Mouse (Mus musculus) heart, postnatal 4 days (tissue): Measurements from ENCODE around the gene Myt1l. TPM values are rescaled to one million over a fixed set of nuclear protein-coding genes. Genes with fewer than 3 reads are reported as not detected.

Experiments
- DNase-seq: peaks from one replicate; pipeline ENCODE4 v3.0.0; 2021
- total RNA-seq, 2 experiments: library from RNA; stranded (reverse); gene quantifications; 2 replicates each; pipeline ENCODE4 v1.2.3; 2021

Myt1l gene
- total RNA-seq, 2 experiments from 2014 or later, result 0.05 to 0.21 TPM

- DNase-seq, result no peak
Measured at GRCm38 (mm10) chr12:29657870-29658269, 129.7 kb downstream of the Myt1l start.

GRCm38 (mm10) chr12:29671984-29672383 lies 143.8 kb downstream of the Myt1l start:
- no peak for DNase-seq

- DNase-seq, result peak; percentile 74
Measured at GRCm38 (mm10) chr12:29675594-29676362, 147.6 kb downstream of the Myt1l start.

DNA sequence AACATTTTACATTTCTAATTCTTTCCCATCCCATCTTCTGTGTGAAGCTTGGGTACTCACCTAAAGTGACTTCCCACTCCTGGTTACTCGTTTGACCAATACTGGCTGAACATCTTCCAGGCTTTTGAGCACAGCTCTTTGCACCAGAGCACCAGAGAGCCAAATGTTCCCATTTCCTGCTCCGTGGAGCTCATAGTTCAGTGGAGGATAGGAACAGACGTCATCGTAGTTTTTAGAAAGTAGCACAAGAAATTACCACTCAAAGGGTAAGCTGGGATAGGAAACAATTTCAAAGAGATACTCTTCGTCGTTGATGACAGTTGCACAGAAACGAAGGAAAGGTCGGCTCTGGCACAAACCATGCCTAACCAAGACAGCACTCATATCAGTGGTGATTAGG lies 154.2 kb downstream of the Myt1l start:
- no peak for DNase-seq

DNA sequence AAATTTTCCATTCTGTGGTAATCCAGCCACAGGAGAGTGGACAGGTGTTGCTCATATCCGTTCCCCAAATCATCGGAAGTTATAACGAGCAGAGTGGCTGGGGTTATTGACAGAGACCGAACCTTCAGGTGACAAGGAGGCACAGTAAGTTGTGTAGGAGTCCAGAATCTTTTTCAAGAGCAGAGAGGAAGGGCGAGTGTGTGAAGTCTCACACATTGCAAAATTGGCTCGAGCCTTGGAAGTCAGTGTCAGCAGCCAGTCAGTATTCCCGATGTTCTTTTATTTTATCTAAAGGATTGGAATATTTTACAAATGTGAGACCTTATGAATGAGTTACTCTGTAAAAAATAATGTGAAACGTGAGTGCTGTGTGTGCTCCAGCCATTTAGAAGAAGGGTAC lies 154.8 kb downstream of the Myt1l start:
- DNase-seq, result no peak

DNA sequence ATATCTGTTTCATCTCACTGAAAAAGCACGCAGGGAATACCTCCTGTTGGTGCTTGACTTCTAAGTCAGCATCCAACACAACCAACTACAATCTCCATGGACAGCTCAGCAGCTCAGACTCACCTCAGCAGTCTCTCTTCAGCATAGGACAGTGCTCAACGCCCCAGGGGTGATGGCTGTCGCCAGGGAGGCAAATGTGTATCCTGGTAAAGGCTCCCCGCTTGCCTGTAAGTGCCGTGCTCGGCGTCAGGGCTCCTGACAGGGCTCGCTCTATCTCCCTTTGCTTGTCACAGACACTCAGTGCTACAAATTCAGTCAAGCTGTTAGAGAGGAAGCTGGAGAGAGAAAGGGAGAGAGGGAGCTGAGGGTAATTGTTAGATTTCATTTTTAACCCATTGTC lies 158.1 kb downstream of the Myt1l start:
- DNase-seq, result no peak

- no peak for DNase-seq
Measured at GRCm38 (mm10) chr12:29691566-29691965, 163.4 kb downstream of the Myt1l start.

- DNase-seq, result peak; percentile 25
Measured at GRCm38 (mm10) chr12:29695194-29695593, 167.0 kb downstream of the Myt1l start.

- DNase-seq, result peak; percentile 21
Measured at GRCm38 (mm10) chr12:29697526-29698500, 169.6 kb downstream of the Myt1l start.

DNA sequence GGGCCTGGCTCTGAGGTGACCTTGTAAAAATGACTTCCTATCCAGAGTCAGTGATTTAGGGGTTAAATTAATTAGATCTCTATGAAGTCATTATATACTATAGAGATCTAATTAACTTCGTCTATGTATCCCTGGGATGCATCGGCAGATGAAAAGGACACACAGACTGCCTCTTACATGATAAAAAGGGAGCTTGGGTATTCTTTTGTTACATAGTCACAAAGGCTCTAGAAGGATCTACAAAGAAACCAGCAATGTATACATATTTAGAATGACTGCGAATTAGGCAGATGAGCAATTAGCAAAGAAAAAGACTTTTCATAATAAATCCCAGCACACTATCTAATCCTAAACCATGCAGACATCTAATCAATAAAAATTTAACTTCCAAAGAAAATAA lies 170.4 kb downstream of the Myt1l start:
- no peak for DNase-seq

DNA sequence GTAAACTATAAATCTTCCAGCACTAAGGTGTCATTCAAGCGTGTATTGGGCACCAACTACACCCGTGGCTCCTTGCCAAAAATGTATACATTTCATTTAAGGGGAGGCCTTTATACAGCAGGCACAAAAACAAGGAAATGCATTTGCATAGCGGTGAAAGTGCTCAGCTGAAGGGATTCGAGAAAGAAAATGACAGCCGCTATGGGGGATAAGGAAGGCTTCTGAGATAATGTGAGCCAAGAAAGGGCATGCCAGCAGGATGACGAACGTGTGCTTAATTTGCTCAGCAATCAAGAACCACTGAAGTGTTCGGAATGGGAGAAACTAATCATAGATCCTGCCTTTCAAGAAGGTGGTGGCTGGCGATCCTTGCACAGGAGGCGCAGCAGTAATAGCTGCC lies 170.8 kb downstream of the Myt1l start:
- DNase-seq, result no peak

DNA sequence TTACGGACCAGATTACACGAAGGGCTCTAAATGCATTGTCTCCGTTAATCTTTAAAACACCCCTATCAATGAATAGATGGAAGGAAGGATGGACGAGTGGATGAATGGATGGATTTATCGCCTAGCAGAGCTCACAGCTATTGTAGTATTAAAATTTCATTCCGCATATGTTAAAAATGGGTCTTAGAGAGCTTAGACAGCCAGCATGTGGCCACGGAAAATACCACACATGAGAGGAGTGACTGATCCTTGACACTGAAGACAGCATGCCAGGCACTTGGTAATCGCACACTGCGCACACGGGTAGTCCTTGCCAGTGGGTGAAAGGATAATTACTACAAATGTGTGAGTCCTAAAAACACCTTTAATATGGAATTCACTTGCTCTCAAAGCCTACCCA lies 171.2 kb downstream of the Myt1l start:
- no peak for DNase-seq

DNA sequence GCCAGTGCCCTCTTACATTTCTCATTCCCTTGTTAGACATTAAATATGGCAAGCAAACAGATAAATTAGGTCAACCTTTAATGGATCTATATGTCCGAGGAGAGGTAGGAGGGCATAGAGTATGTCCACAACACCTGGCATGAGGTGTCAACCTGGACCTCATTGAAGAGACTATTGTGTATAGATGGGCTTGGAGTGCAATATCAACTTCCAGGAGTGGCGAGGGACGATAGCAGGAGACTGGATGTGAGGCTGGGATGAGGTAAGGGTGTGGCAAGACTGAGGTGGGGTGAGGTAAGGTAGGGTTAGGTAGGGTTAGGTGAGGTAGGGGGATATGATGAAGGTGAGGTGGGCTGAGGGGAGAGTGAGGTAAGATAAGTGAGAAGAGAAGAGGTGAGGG lies 171.8 kb downstream of the Myt1l start:
- no peak for DNase-seq

GRCm38 (mm10) chr12:29701076-29701475 lies 172.9 kb downstream of the Myt1l start:
- DNase-seq, result no peak

DNA sequence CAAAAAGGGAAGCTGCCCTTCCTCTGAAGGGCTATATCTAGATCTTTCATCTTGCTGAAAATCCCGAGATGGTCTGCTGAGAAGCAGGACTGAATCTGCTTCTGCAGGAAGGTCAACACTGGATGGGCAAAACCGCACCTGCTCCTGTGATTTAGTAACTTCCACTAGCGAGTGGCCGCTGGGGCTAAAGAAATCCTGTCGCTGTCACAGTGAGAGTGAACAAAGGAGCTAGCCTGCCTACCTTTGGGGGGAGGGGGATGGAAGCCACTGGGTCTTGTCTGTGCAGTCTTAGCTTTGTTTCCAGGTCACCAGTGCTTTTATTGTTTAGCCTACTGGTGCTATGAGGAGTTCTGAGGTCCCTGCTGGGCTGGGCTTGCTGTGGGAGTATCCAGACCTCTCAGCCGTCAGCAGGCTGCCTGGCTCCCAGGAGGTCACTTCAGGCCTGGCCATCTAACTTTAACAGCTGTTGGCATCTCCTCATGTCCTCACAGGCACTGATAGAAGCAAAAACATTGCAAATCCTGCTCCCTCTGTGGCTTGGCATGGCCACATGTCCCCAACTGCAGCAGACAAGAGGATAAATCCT lies 173.6 kb downstream of the Myt1l start:
- peak; percentile 51 for DNase-seq

DNA sequence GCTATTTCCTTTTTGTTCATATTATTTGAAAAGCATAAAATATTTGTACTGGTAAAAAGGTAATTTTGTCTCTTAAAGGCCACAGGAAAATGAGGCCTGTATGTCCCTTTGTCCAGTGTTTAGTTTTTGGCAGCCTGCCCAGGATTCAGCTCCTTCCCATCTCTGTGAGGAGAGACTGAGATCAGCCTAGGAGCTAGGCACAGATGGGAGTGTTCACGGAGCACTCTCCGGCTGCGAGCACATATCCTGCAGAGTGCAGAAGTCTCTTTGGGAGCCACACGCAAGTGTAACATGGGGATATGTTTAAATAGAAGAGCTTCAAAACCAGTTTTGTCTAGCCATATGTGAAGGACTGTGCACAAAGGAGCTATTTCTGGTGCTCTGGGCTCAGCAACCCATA lies 174.4 kb downstream of the Myt1l start:
- peak; percentile 75 for DNase-seq

DNA sequence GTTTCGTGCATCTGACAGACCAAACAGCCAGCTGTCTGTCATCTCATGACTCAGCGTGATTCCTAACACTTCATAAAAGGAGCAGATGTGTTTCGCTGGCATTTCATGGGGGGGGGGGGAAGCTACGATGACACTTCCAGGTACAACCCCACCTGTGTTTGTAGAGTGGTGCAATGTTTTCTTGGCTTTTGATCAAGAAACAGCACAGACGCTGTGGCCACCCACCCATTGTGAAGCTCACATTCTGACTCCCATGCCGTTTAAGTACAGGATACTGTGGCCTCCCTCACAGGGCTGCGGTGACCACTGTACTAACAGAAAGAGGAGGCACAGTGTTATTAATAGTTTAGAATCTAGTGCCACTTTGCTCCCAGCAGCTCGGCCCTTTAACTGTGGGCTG lies 175.4 kb downstream of the Myt1l start:
- no peak for DNase-seq

GRCm38 (mm10) chr12:29707094-29707493 lies 178.9 kb downstream of the Myt1l start:
- DNase-seq, result no peak

GRCm38 (mm10) chr12:29708166-29708565 lies 180.0 kb downstream of the Myt1l start:
- no peak for DNase-seq

DNA sequence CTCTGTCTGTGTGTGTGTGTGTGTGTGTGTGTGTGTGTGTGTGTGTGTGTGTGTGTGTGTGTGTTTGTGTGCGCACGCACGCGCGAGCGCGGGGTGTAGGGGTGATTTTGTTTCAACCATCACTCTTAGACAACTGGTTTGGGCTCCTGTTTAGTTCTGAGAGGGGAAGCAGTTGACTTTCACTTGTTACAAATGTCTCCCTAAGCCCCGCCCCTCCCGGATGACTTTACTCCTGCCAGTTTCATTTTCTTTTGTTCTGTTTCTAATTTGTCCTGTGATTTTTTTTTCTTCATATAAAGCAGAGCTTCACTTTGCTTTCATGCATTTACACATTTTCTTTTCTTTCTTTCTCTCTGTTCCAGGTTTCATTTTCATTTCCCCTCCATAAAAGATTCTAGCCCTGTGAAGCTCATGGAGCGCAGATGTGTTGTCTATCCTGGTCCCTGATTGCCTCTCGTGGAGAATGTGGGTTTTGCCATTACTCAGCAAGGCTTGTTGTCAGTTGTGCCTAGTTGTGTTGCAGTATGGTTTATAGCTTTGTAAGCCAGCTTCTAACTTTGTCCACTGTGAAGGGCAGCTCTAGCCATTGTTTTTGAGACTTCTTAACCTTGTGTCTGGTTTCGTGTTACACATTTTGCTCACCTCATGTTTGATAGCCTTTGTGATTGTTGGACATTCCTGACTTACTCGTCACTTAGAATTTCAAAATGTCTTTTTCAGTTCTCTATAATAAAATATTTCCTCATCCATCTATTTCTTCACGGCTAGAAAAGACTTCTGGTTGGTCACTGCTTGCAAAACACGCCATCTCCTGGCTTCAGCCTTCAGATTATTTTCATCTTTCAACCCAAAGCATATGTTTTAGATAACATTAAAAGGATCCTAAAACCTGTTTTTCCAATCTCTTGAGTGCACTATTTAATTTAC lies 184.9 kb downstream of the Myt1l start:
- DNase-seq, result no peak

DNA sequence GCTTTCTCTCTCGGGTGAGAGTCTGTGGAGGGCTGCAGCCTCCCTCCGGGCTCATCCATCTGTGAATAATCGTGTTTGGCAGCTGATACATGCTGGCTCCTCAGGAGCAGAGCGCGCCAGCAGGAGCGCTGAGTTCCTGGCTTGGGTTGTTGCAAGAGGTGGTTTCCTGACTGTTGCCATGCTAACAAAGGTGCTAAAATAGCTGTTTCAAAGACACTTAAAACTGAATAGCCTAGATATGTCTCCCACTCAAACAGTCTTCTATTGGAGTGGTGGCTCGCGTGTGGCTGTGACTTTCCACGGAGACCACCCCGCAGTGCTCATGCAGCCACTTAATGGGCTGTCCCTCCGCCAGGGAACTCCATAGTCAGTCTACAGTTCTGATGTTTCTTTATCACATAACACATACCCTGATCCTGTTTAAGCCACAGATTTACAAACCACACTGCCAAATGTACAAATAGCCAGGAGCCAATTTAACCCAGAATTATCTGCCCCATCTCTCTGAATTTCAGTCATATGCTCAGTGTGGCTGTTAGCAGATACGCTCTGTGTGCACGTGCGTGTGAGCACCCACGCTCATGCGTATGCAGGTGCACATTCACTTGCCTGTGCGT lies 195.6 kb downstream of the Myt1l start:
- no peak for DNase-seq

GRCm38 (mm10) chr12:29728294-29728693 lies 200.1 kb downstream of the Myt1l start:
- DNase-seq, result no peak
